Comparison of ENCODE assay signal across 9 mouse cellular contexts in the genomic region with DNA sequence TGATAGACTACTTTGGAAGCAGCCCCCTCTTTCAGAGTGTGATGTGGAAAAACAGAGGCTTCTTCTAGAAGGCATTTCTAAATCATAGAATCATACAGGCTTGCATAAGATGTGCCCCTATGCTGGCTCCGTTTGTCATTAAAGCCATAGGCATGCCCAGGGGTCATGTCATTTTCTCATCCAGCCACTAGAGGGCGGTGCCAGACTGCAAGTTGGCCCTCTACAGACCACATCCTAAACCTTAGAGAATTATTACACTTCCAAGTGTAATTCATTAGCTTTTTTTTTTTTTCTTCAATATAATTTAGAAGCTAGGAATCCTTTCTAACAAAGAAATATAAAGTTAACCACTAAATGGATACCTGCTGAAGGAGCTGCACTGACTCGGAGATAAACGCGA. TPM values are rescaled to one million over a fixed set of nuclear protein-coding genes. Genes with fewer than 3 reads are reported as not detected.
DNase-seq lines count a peak whose midpoint lies in the region; ATAC-seq lines count a peak whose summit lies in the region.
"Had no signal": no experiment of that assay in that cellular context is flagged by ENCODE, and none has a peak within 500 bp of the region (broad histone marks: within the 10 kb centered on the region; RNA-seq: fewer than 3 reads in every experiment).

No protein-coding gene starts in this region.

- H3K27me3 ChIP-seq in kidney, embryonic 15.5 days = peaks cover 42% of the 10 kb centered on the region
- H3K27me3 ChIP-seq in forebrain, embryonic 14.5 days (replicated peaks; ENCODE audit: control insufficient read depth, insufficient read depth, low read length) = no peaks in the 10 kb centered on the region
- peaks cover 9% of the 10 kb centered on the region for H3K27me3 ChIP-seq in hindbrain, embryonic 13.5 days

- peaks cover 9% of the 10 kb centered on the region; the same call in 1 of the 2 replicates for H3K4me1 ChIP-seq in kidney, embryonic 15.5 days
- H3K4me1 ChIP-seq in forebrain, embryonic 14.5 days (ENCODE audit: control insufficient read depth, insufficient read depth, low read length) = no peaks in the 10 kb centered on the region
- H3K4me1 ChIP-seq in hindbrain, embryonic 13.5 days (replicated peaks) = peaks cover 10% of the 10 kb centered on the region; the same call in 1 of the 2 replicates
- H3K4me1 ChIP-seq: midbrain, embryonic 12.5 days had no signal

- H3K9ac ChIP-seq in kidney, embryonic 15.5 days = no peak overlapping the region
- H3K9ac ChIP-seq in forebrain, embryonic 14.5 days (ENCODE audit: low read length) = no peak overlapping the region
- no peak overlapping the region for H3K9ac ChIP-seq in hindbrain, embryonic 13.5 days
- H3K9ac ChIP-seq: midbrain, embryonic 12.5 days had no signal

- peak; percentile 68 for DNase-seq in kidney, adult 18-20 months
- peak; percentile 85 for DNase-seq in forebrain, embryonic 14.5 days (ENCODE audit: low spot score)
- DNase-seq in layer of hippocampus, postnatal 25 days (ENCODE audit: extremely low spot score in 1 of 2, low spot score in 1 of 2) = peak; percentile 36 to 75
- DNase-seq in spleen, adult 18-20 months = peak; percentile 50 to 72

- H3K36me3 ChIP-seq in kidney, embryonic 15.5 days = no peaks in the 10 kb centered on the region
- no peaks in the 10 kb centered on the region for H3K36me3 ChIP-seq in forebrain, embryonic 14.5 days (ENCODE audit: control insufficient read depth, insufficient read depth, low read length)
- H3K36me3 ChIP-seq in hindbrain, embryonic 13.5 days = no peaks in the 10 kb centered on the region
- H3K36me3 ChIP-seq: midbrain, embryonic 12.5 days had no signal

- H3K4me2 ChIP-seq in kidney, embryonic 15.5 days = no peak overlapping the region
- no peak overlapping the region for H3K4me2 ChIP-seq in forebrain, embryonic 14.5 days (ENCODE audit: low read length)
- no peak overlapping the region for H3K4me2 ChIP-seq in hindbrain, embryonic 13.5 days
- H3K4me2 ChIP-seq: midbrain, embryonic 12.5 days had no signal

- no peaks in the 10 kb centered on the region for H3K9me3 ChIP-seq in kidney, embryonic 15.5 days (replicated peaks)
- H3K9me3 ChIP-seq in forebrain, embryonic 14.5 days (replicated peaks; ENCODE audit: control insufficient read depth, low read length) = no peaks in the 10 kb centered on the region
- H3K9me3 ChIP-seq in hindbrain, embryonic 13.5 days = no peaks in the 10 kb centered on the region
- H3K9me3 ChIP-seq: midbrain, embryonic 12.5 days had no signal

- no peak overlapping the region for H3K27ac ChIP-seq in kidney, embryonic 15.5 days
- H3K27ac ChIP-seq in forebrain, embryonic 14.5 days (ENCODE audit: low read depth, low read length) = no peak overlapping the region
- H3K27ac ChIP-seq in hindbrain, embryonic 13.5 days = no peak overlapping the region
- H3K27ac ChIP-seq: midbrain, embryonic 12.5 days had no signal

- ATAC-seq in kidney, embryonic 15.5 days (replicated peaks; ENCODE audit: low FRiP score) = no peak
- ATAC-seq in cerebellum, adult (ENCODE audit: insufficient number of reproducible peaks, low FRiP score, low TSS enrichment) = peak; percentile 54; the same call in 1 of the 2 replicates
- ATAC-seq in forebrain, embryonic 14.5 days = peak; percentile 72
- ATAC-seq in hindbrain, embryonic 13.5 days (ENCODE audit: low FRiP score) = 0 out of 2 replicates have a peak, but pooled peaks have one; percentile 36
- peak; percentile 86 for ATAC-seq in megakaryocyte progenitor cell, adult 5-6 weeks (replicated peaks; ENCODE audit: poor library complexity)

- H3K4me3 ChIP-seq in kidney, embryonic 15.5 days (replicated peaks) = no peak overlapping the region
- H3K4me3 ChIP-seq in forebrain, embryonic 14.5 days (ENCODE audit: low read depth, low read length) = no peak overlapping the region
- no peak overlapping the region for H3K4me3 ChIP-seq in hindbrain, embryonic 13.5 days
- H3K4me3 ChIP-seq: midbrain, embryonic 12.5 days had no signal

- WGBS in kidney, embryonic 15.5 days = 44% methylated on average over 5 of the region's 5 CpGs
- WGBS in forebrain, embryonic 14.5 days = 53% methylated on average over 5 of the region's 5 CpGs
- 53% methylated on average over 5 of the region's 5 CpGs for WGBS in hindbrain, embryonic 13.5 days

RNA-seq across cellular contexts. Expression of a gene that starts 8.8 kb away (rescaled TPM):
- not detected in 2 replicates for polyA plus RNA-seq in kidney, embryonic 15.5 days (2015; fragmentation: Nextera tagmentation; extraction: Ambion mirVana)
- not detected in 2 replicates for polyA plus RNA-seq in forebrain, embryonic 14.5 days (2014; fragmentation: Nextera tagmentation; extraction: Ambion mirVana)
- not detected in 2 replicates for polyA plus RNA-seq in hindbrain, embryonic 13.5 days (2015; fragmentation: Nextera tagmentation; extraction: Ambion mirVana)
- total RNA-seq in layer of hippocampus, postnatal 25 days (2021) = not detected
- total RNA-seq in megakaryocyte progenitor cell, adult 5-6 weeks (2015) = not detected in 2 replicates
- total RNA-seq in megakaryocyte progenitor cell, adult 5-6 weeks (2017) = not detected in 2 replicates
- polyA plus RNA-seq: midbrain, embryonic 12.5 days had no signal

RNA-seq across cellular contexts. Expression of a gene that starts 12.4 kb away (rescaled TPM):
- polyA plus RNA-seq in kidney, embryonic 15.5 days (2015; fragmentation: Nextera tagmentation; extraction: Ambion mirVana) = 8.6 and 8.9 TPM in 2 replicates
- polyA plus RNA-seq in forebrain, embryonic 14.5 days (2014; fragmentation: Nextera tagmentation; extraction: Ambion mirVana) = 15.3 and 20.8 TPM in 2 replicates
- polyA plus RNA-seq in hindbrain, embryonic 13.5 days (2015; fragmentation: Nextera tagmentation; extraction: Ambion mirVana) = 21.0 and 21.3 TPM in 2 replicates
- 10 to 100 TPM; 15.5 to 19.2 TPM for total RNA-seq in layer of hippocampus, postnatal 25 days (2021)
- total RNA-seq in megakaryocyte progenitor cell, adult 5-6 weeks (2015) = 1.3 and 1.9 TPM in 2 replicates
- total RNA-seq in megakaryocyte progenitor cell, adult 5-6 weeks (2017) = 0.50 and 1.2 TPM in 2 replicates

RNA-seq across cellular contexts. Expression of a gene that starts 45.2 kb away (rescaled TPM):
- polyA plus RNA-seq in kidney, embryonic 15.5 days (2015; fragmentation: Nextera tagmentation; extraction: Ambion mirVana) = 17.6 and 17.8 TPM in 2 replicates
- 33.6 and 37.5 TPM in 2 replicates for polyA plus RNA-seq in forebrain, embryonic 14.5 days (2014; fragmentation: Nextera tagmentation; extraction: Ambion mirVana)
- polyA plus RNA-seq in hindbrain, embryonic 13.5 days (2015; fragmentation: Nextera tagmentation; extraction: Ambion mirVana) = 29.0 and 32.8 TPM in 2 replicates
- total RNA-seq in layer of hippocampus, postnatal 25 days (2021) = 10 to 100 TPM; 21.9 to 22.8 TPM
- total RNA-seq in megakaryocyte progenitor cell, adult 5-6 weeks (2015) = 6.2 and 7.2 TPM in 2 replicates
- 5.6 and 7.1 TPM in 2 replicates for total RNA-seq in megakaryocyte progenitor cell, adult 5-6 weeks (2017)
